Mouse (Mus musculus) testis, adult 2 months (tissue): Measurements from ENCODE around the gene Faim2.

Source experiments
- CTCF ChIP-seq: fragments of 200-500 bp; IDR thresholded peaks from 2 replicates; pipeline ENCODE4 v1.5.1; 2012; ENCODE audit warnings: low read depth, mild to moderate bottlenecking, inconsistent platforms, low read length, moderate library complexity; ENCODE audit not compliant: control insufficient read depth, insufficient read depth, insufficient replicate concordance
- POLR2A ChIP-seq: fragments of 200-500 bp; IDR thresholded peaks from 2 replicates; pipeline ENCODE4 v1.6.1; 2012; ENCODE audit warnings: low read depth, mild to moderate bottlenecking, inconsistent platforms, low read length, moderate library complexity; ENCODE audit not compliant: control insufficient read depth

- no peak for TF ChIP-seq CTCF
- no peak for TF ChIP-seq POLR2A
These were observed 57.7 kb downstream of the Faim2 start for GRCm38 (mm10) chr15:99470224-99470761.
